Mouse (Mus musculus) CH12F3 (cell line): Measurements from ENCODE around the gene Snx18.

Source experiments
- in situ Hi-C: fragments of 300-500 bp; cut with MboI; formaldehyde crosslinking; loops from 2 replicates; pipeline ENCODE4 v1.14.3; 2020; ENCODE audit warnings: low sequenced_read_pairs

Gene Snx18

DNA sequence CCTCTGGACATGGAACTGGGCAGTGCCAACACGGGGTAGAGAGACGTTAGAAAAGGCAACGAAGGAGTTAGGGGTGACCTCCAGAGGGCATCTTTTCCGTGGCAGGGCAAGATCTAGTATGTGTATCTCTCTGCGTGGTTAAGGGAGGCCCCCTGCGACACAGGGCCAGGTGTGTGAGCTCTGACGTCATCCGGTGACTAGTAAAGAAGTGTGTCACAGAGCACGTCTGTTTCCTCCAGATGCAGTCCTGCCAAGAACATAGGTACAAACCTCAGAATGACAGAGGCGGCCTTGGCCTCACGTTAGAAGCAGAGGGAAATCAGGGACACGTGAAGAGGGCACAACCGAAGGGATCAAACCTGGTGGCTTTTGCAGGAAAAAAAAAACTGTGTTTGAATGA, 44.1 kb downstream of the Snx18 start:
- in situ Hi-C loops, result no loop called here

- in situ Hi-C loops, result no loop called here
These were observed 45.0 kb downstream of the Snx18 start for GRCm38 (mm10) chr13:113573377-113573776.

- in situ Hi-C loops, result no loop called here
These were observed 46.2 kb downstream of the Snx18 start for GRCm38 (mm10) chr13:113572046-113572686.

- in situ Hi-C loops, result no loop called here
These were observed 48.8 kb downstream of the Snx18 start for GRCm38 (mm10) chr13:113569526-113569925.

GRCm38 (mm10) chr13:113566951-113567350, 51.4 kb downstream of the Snx18 start:
- in situ Hi-C loops, result no loop called here

DNA sequence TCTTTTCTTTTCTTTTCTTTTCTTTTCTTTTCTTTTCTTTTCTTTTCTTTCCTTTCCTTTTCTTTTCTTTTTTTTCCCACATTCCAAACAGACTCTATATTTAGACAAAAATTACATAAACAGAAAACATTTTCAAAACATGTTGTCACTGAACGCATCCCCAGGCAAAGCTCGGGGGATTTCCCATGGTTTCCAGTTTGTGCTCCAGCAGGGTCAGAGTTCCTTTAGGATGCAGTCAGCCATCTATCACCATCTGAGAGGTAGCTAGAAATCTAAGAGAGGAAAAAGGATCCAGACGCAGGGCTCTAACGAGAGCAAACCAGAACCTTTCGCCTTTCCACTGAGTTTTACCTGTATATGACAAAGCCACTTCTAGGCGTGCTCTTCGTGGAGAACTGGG, 52.0 kb downstream of the Snx18 start:
- in situ Hi-C loops, result no loop called here

- in situ Hi-C loops, result no loop called here
These were observed 58.7 kb downstream of the Snx18 start for GRCm38 (mm10) chr13:113559646-113560045.

DNA sequence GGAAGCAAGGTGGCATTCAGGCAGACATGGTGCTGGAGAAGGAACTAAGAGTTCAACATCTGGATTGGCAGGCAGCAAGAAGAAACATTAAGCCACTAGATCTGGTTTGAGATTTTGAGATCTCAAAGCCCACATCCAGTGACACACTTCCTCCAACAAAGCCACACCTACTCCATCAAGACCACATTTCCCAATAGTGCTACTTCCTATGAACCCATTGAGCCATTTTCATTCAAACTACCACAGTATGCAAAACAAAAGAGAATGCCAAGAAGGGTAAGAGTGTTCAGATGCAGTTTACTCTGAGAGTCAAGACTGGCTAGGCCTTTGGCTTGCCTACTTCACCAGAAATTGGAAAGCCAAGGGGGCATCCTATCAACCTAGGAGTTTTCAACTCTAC, 61.8 kb downstream of the Snx18 start:
- in situ Hi-C loops, result no loop called here

DNA sequence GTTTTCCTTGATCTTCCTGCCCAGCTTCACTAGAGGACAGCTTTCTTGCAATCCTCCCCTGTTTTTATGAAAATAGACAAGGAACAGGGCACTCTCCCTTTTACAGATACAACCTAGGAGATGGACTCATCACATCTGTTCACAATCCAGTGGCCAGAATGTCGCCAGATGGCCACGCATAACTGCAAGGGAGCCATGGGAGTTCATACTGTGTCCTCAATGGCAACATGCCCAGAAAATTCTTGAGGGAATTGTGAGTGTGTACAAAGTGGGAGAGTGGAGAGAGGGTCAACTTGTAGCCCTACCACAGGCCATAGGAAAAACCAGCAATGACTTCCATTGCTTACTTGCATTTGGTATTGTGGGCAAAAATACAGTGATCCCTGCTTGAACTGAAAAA, 63.1 kb downstream of the Snx18 start:
- in situ Hi-C loops, result no loop called here

GRCm38 (mm10) chr13:113553603-113554230, 64.6 kb downstream of the Snx18 start:
- in situ Hi-C loops, result no loop called here

DNA sequence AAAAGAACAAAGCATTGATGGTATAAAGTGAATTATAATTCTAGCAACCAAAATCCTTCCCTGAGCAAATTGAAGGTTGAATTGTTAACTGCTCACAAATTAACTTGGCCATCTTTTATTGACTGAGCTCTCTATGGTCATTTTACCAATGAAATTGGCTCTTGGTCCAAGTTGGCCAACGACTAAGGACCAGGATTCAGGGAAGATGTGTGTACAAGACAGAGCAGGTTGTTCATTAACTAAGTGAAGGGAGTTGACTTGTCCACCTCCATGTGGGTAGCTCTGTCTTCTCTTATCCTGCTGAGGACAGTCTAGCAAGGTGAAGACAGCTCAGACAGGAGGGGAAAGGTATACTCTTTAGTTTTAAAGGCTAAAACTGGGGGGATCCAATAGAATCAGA, 66.0 kb downstream of the Snx18 start:
- in situ Hi-C loops, result no loop called here

- in situ Hi-C loops, result no loop called here
These were observed 67.3 kb downstream of the Snx18 start for GRCm38 (mm10) chr13:113550866-113551565.

DNA sequence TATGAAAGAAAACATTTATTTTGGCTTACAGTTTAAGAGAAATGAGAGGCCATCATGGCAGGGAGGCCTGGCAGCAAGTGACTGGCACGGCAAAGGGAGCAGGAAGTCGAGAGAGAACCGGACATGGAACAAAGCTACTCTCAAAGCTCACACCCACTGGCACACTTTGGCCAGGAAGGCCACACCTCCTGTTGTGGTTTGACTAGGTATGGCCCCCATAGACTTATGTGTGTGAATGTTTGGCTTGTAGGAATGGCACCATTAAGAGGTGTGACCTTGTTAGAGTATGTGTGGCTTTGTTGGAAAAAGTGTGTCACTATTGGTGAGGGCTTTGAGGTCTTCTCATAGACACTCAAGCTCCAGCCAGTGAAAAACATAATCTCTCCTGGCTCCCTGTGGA, 69.3 kb downstream of the Snx18 start:
- in situ Hi-C loops, result no loop called here

DNA sequence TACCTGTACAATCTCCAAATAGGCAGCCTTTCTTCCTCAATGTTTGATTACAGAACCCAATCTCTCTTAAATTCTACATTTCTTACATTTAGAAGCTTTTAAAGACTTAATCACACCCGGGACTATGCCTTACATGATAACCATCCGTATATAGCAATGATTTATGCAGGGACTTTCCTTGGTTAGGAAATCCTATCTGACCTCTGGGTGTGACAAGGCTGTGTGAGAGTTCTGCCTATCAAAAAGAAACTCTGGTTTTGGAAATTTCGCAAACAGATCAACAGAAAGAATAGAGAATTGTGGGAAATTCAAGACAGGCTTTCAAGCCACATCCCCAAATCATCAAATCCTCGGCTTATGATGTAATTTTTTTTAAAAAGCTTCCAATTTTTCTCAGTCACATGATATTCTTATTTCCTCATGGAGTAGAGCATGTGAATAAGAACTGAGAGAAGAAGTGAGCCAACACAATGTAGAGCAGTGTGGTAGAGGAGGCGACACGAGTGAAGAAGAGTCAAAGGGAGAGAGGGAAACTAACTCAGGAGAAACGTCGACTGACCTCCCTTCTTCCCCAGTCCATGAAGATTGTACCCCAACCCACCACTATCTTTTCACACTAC, 70.4 kb downstream of the Snx18 start:
- in situ Hi-C loops, result no loop called here

DNA sequence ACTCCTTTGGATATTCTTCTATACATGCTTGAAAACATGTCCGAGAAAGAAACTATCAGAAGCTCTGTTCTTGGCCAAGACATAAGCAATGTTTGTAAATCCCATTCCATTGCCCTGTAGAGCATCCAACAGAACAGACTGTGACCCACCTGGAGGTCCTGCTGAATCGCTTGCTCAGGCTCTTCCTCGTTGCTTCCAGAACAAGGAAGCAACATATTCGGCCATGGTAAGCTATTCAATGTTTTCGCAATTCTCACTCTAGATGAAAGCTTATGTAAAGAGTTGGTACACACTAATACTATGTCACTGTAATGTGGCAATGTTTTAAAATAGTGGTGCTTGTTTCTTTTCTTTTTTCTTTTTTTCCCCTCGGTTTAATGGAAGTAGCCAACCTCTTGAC, 76.0 kb downstream of the Snx18 start:
- in situ Hi-C loops, result no loop called here
